Mouse (Mus musculus) heart, embryonic 11.5 days (tissue): ENCODE results near the gene 1700025G04Rik. TPM values are rescaled to one million over a fixed set of nuclear protein-coding genes. Genes with fewer than 3 reads are reported as not detected.

ENCODE experiments used
- ATAC-seq: fragments of 200-750 bp; cut with Nextera tagmentation; replicated peaks from 2 replicates; pipeline ENCODE4 v1.8.0; 2017; ENCODE audit warnings: moderate library complexity; ENCODE audit not compliant: insufficient number of reproducible peaks, low FRiP score, low TSS enrichment
- H3K27ac ChIP-seq: fragments of 300-500 bp; sonication (generic); 2 replicates; pipeline ENCODE4 v1.5.1; 2014; ENCODE audit warnings: mild to moderate bottlenecking, low read depth, low read length
- H3K27me3 ChIP-seq: fragments of 300-500 bp; sonication (generic); 2 replicates; pipeline ENCODE4 v1.6.1; 2014; ENCODE audit warnings: mild to moderate bottlenecking, low read length, mixed read lengths; ENCODE audit not compliant: control insufficient read depth, insufficient read depth
- H3K36me3 ChIP-seq: fragments of 300-500 bp; sonication (generic); 2 replicates; pipeline ENCODE4 v1.6.1; 2014; ENCODE audit warnings: mild to moderate bottlenecking, low read length, moderate library complexity, mixed read lengths; ENCODE audit not compliant: control insufficient read depth, insufficient read depth
- H3K4me1 ChIP-seq: fragments of 300-500 bp; sonication (generic); 2 replicates; pipeline ENCODE4 v1.6.1; 2014; ENCODE audit warnings: low read length; ENCODE audit not compliant: control insufficient read depth, insufficient read depth
- H3K4me2 ChIP-seq: fragments of 300-500 bp; sonication (generic); 2 replicates; pipeline ENCODE4 v1.6.1; 2014; ENCODE audit warnings: mild to moderate bottlenecking, moderate library complexity
- H3K4me3 ChIP-seq: fragments of 300-500 bp; sonication (generic); 2 replicates; pipeline ENCODE4 v1.5.1; 2014; ENCODE audit warnings: low read depth, low read length
- H3K9ac ChIP-seq: fragments of 300-500 bp; sonication (generic); 2 replicates; pipeline ENCODE4 v1.6.1; 2014; ENCODE audit warnings: mild to moderate bottlenecking, low read depth, low read length, moderate library complexity
- H3K9me3 ChIP-seq: fragments of 300-500 bp; sonication (generic); replicated peaks from 2 replicates; pipeline ENCODE4 v1.6.1; 2016; ENCODE audit warnings: low read length; ENCODE audit not compliant: control insufficient read depth
- WGBS: fragments of 180-500 bp; shearing (Covaris S2); extraction: QIAGEN DNeasy Blood & Tissue Kit; methylation state at CpG from one replicate; pipeline ENCODE4 v1.1.7; 2014; ENCODE audit not compliant: insufficient replicate concordance; 5-methylcytosine and 5-hydroxymethylcytosine counted together
- polyA plus RNA-seq: library from polyadenylated mRNA; unstranded; fragments of >200 nt; fragmentation: Nextera tagmentation; extraction: Ambion mirVana; gene quantifications from 2 replicates; pipeline ENCODE4 v1.2.1, GENCODE M21; 2014

Gene 1700025G04Rik
- polyA plus RNA-seq, 1 experiment from 2014 or later, result 25.0 TPM

DNA sequence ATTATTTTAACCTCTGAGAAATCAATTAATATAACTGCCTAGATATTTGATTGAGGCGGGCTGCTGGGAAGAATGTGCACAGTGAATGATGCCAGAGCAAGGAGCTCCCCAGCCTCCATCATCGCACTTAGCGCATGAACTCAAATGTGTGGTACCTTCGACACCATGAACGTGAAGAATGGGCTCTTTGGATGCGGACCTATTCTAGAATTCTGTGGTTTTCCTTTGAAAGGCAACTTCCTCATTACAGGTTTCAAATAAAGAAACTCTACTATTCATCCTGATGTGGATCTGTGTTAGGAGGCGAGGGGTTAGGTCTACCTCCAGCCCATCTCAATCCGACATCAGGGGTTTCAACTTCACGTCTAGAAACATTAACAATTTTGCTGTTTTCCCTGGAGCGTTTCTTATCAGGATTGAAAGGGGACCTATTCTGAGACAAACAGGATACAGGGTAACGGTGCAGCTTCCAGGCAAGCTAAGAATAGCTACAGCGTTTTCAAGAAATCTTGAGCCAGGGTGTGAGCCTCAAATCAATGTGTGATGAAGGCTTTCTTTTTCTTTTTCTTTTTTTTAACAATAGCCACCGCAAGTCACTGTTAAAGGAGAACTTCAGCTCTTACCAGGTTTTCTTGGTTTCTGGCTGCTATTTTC lies 110.0 kb downstream of the 1700025G04Rik start:
- ATAC-seq, result no peak
- Histone ChIP-seq H3K4me1 (peaks cover 11% of the 10 kb centered on the region), H3K27ac (no peak overlapping the region), H3K4me3 (no peak overlapping the region), H3K9me3 (no peaks in the 10 kb centered on the region), H3K9ac (no peak overlapping the region), H3K4me2 (no peak overlapping the region), H3K27me3 (no peaks in the 10 kb centered on the region), H3K36me3 (no peaks in the 10 kb centered on the region)
- WGBS, result 57% methylated on average over 13 of the region's 13 CpGs

DNA sequence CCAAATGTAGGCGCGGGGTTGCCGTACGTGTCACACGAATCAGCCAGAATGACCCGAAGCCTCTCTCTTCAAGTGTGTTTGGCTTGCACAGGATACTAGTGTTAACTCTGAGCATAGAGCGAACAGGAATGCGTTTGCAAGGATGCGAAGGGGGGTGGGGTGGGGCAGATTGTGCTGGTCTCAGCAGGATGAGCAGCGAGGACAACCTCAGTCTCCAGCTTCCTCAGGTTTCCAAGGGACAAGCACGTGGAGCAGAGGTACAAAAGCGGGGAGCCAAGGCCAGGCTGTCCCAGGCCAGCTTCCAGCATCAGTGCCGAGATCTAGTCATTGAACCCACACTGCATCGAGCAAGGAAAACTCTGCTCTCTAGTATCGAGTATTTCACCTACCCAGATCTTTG lies 111.2 kb downstream of the 1700025G04Rik start:
- WGBS, result 85% methylated on average over 15 of the region's 15 CpGs
- no peak for ATAC-seq
- no peak overlapping the region for H3K4me3 ChIP-seq
- H3K4me1 ChIP-seq, result peaks cover 17% of the 10 kb centered on the region
- H3K36me3 ChIP-seq, result no peaks in the 10 kb centered on the region
- no peaks in the 10 kb centered on the region for H3K27me3 ChIP-seq
- H3K4me2 ChIP-seq, result no peak overlapping the region
- H3K9ac ChIP-seq, result no peak overlapping the region
- H3K27ac ChIP-seq, result no peak overlapping the region
- H3K9me3 ChIP-seq, result no peaks in the 10 kb centered on the region

GRCm38 (mm10) chr1:151977596-151977995 lies 112.3 kb downstream of the 1700025G04Rik start:
- no peaks in the 10 kb centered on the region for H3K36me3 ChIP-seq
- H3K27ac ChIP-seq, result no peak overlapping the region
- H3K4me2 ChIP-seq, result no peak overlapping the region
- H3K9me3 ChIP-seq, result no peaks in the 10 kb centered on the region
- H3K27me3 ChIP-seq, result no peaks in the 10 kb centered on the region
- H3K9ac ChIP-seq, result no peak overlapping the region
- ATAC-seq, result no peak
- peaks cover 17% of the 10 kb centered on the region for H3K4me1 ChIP-seq
- H3K4me3 ChIP-seq, result no peak overlapping the region
- 75% methylated on average over 5 of the region's 5 CpGs for WGBS

DNA sequence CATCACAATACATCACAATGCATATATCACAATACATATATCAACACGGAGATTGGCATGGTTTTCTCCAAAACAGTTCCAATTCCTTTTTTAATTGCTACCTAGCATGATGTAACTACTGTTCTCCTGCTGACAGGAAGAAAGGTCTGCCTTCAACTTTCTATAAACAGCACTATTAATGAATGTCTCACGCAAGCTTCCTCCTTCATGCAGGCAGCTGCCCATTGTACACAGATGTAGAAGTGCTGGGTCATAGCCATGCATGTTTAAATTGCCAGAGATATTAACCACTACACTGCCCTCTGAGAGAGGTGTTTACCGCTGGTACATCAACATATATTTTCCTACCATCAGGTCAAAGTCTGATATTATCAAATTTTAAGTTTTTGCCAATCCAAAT lies 113.1 kb downstream of the 1700025G04Rik start:
- Histone ChIP-seq H3K4me2 (no peak overlapping the region), H3K4me1 (peaks cover 17% of the 10 kb centered on the region), H3K9ac (no peak overlapping the region), H3K36me3 (no peaks in the 10 kb centered on the region), H3K27ac (no peak overlapping the region), H3K27me3 (no peaks in the 10 kb centered on the region), H3K4me3 (no peak overlapping the region), H3K9me3 (no peaks in the 10 kb centered on the region)
- WGBS, result 86% methylated on average over 3 of the region's 3 CpGs
- ATAC-seq, result no peak

DNA sequence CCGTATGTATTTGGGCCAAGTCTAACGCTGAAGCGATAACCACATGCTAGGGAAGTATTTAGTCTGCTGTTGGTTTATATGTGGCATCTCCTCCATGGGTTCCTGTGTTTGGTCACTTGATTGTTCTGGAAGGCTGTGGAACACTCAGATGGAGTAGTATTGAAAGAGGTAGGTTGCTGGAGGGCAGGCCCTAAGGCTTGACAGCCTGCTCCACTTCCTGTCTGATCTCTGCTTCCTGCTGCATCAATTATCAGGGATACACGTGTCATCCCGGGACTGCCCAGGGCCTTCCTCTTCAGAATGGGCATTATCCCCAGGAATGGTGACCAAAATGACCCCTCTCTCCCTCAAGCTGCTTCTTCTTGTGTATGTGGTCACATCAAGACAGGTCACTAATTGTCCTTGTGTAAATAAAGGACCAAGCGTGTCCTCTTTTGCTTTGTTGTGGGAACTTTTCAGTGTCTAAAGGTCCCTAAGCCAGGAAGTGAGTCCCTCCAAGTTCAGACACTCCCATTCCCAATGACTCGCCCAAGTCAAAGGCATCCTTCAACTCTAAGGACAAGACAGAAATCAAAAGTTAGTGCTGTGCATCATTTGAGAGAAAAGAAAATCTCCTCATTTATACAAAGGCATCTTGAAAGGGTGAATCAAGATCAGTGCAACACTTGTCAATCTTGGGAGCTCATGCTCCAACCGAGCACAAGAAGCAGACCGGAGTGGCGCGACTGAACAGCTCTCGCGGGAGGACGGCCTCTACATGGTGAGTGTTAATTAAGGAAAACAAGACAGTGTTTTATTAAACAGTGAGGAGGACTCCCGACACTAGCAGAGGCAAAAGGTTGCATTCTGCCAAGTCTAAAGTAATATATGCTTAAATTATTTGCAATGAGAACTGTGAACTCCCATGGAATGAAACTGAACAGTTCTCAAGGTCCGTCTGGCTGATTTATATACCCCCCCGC lies 114.2 kb downstream of the 1700025G04Rik start:
- H3K9ac ChIP-seq, result no peak overlapping the region
- no peaks in the 10 kb centered on the region for H3K27me3 ChIP-seq
- H3K4me3 ChIP-seq, result no peak overlapping the region
- peaks cover 17% of the 10 kb centered on the region for H3K4me1 ChIP-seq
- no peak overlapping the region for H3K4me2 ChIP-seq
- WGBS, result 82% methylated on average over 17 of the region's 17 CpGs
- no peaks in the 10 kb centered on the region for H3K9me3 ChIP-seq
- ATAC-seq, result no peak
- H3K27ac ChIP-seq, result no peak overlapping the region
- no peaks in the 10 kb centered on the region for H3K36me3 ChIP-seq

DNA sequence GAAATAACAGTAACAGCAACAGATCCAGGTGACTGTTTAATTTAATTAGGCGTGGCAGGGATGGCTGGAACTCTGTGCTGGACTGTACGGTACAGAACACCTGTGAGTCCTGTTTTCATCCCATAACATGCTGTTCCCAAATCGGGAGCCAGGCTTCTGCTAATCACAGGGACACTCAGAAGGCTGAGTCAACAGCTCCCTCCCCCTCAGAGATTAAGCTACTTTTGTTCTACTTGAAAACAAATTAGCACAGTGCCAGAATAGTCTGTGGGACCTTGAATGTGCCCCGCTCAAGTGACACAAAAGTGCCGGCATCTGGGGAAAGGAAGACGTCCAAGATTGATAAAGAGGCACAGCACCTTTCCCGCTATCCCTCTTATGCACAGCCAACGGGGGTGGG lies 115.0 kb downstream of the 1700025G04Rik start:
- no peaks in the 10 kb centered on the region for H3K27me3 ChIP-seq
- H3K4me2 ChIP-seq, result no peak overlapping the region
- H3K4me3 ChIP-seq, result no peak overlapping the region
- WGBS, result 34% methylated on average over 8 of the region's 8 CpGs
- H3K4me1 ChIP-seq, result peaks cover 12% of the 10 kb centered on the region
- H3K27ac ChIP-seq, result no peak overlapping the region
- no peaks in the 10 kb centered on the region for H3K9me3 ChIP-seq
- no peak for ATAC-seq
- H3K36me3 ChIP-seq, result no peaks in the 10 kb centered on the region
- H3K9ac ChIP-seq, result no peak overlapping the region

DNA sequence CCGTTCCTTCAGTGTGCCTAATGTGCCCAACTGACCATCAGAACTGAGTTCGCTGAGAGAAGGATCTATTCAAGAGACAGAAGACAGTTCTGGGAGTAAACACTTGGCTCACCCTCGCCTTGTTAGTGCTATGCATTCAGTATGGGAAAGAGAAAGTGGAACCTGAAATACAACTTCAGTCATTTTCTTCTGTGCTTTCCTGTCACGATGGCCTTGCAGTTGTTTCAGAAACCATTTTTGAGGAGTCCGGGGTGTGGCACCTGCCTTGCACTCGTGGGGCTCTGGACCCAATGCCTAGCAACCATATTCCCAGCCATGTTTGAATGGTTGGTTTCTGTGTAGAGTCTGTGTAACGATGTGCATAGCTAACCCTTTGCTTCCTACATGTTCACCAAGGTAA lies 115.5 kb downstream of the 1700025G04Rik start:
- Histone ChIP-seq H3K9ac (no peak overlapping the region), H3K4me1 (peaks cover 12% of the 10 kb centered on the region), H3K4me3 (no peak overlapping the region), H3K4me2 (no peak overlapping the region), H3K9me3 (no peaks in the 10 kb centered on the region), H3K36me3 (no peaks in the 10 kb centered on the region), H3K27ac (no peak overlapping the region), H3K27me3 (no peaks in the 10 kb centered on the region)
- no peak for ATAC-seq
- 90% methylated on average over 7 of the region's 7 CpGs for WGBS

DNA sequence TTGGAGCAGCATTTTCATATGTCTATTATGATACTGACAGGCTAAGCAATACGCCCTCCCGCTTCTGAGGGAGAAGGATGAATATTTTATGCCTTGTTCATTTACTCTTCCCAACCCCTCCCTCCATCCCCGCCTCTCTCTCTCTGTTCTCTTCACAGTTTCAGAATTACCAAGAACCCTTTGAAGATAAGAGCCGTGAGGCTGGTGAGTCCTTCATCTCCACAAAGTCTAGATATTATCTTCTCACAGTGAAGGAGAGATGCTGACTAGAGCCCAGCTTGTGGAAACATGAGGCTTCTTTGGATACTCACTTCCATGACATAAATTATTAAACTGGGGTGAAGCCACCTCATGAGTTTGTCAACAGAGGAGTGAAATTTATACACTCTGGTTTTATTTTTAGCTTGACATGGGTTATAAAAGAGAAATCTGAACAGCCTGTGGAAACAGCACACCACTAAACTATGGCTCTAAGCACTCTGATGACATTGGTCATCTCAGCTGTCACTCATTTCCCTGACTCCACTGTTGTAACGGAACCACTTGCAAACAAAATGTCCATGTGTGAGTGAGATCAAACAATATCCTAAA lies 116.7 kb downstream of the 1700025G04Rik start:
- ATAC-seq, result no peak
- Histone ChIP-seq H3K4me1 (peaks cover 12% of the 10 kb centered on the region), H3K27ac (no peak overlapping the region), H3K4me3 (no peak overlapping the region), H3K36me3 (no peaks in the 10 kb centered on the region), H3K27me3 (no peaks in the 10 kb centered on the region), H3K9me3 (no peaks in the 10 kb centered on the region), H3K4me2 (no peak overlapping the region), H3K9ac (no peak overlapping the region)
- 72% methylated on average over 5 of the region's 5 CpGs for WGBS
